Mouse (Mus musculus) macrophage (primary cell): ENCODE results near the gene Slc3a1. TPM values are rescaled to one million over a fixed set of nuclear protein-coding genes. Genes with fewer than 3 reads are reported as not detected.

Experiments used
- H3K27ac ChIP-seq: fragments of 350-480 bp; formaldehyde crosslinking; 2 replicates; pipeline ENCODE4 v1.9.0; 2021
- H3K36me3 ChIP-seq: fragments of 350-480 bp; formaldehyde crosslinking; 2 replicates; pipeline ENCODE4 v1.9.0; 2021; ENCODE audit errors: inconsistent target
- H3K4me3 ChIP-seq: fragments of 350-480 bp; formaldehyde crosslinking; 2 replicates; pipeline ENCODE4 v1.9.0; 2021; ENCODE audit errors: inconsistent target
- H3K79me2 ChIP-seq: fragments of 350-480 bp; formaldehyde crosslinking; 2 replicates; pipeline ENCODE4 v1.9.0; 2021; ENCODE audit errors: inconsistent target
- WGBS: methylation state at CpG from one replicate; pipeline ENCODE4 v1.1.7; 2026; ENCODE audit warnings: inconsistent platforms; ENCODE audit not compliant: missing documents; 5-methylcytosine and 5-hydroxymethylcytosine counted together
- polyA plus RNA-seq: library from polyadenylated mRNA; stranded (reverse); fragments of 250-400 nt; gene quantifications from 3 replicates; pipeline ENCODE4 v1.2.4, GENCODE M21; 2018; ENCODE audit warnings: inconsistent platforms

Slc3a1 gene
- polyA plus RNA-seq, 1 experiment from 2014 or later = not detected

GRCm38 (mm10) chr17:85023247-85024167 lies 4.7 kb upstream of the Slc3a1 start:
- Histone ChIP-seq H3K27ac (no peak overlapping the region), H3K4me3 (no peak overlapping the region), H3K36me3 (no peaks in the 10 kb centered on the region), H3K79me2 (no peaks in the 10 kb centered on the region)
- WGBS = 44% methylated on average over 17 of the region's 22 CpGs

- H3K27ac ChIP-seq = no peak overlapping the region
- WGBS = 93% methylated on average over 8 of the region's 8 CpGs
- H3K36me3 ChIP-seq = no peaks in the 10 kb centered on the region
- no peak overlapping the region for H3K4me3 ChIP-seq
- H3K79me2 ChIP-seq = no peaks in the 10 kb centered on the region
Observed at GRCm38 (mm10) chr17:85024237-85024636, 3.9 kb upstream of the Slc3a1 start.

GRCm38 (mm10) chr17:85025151-85025550 lies 3.0 kb upstream of the Slc3a1 start:
- H3K27ac ChIP-seq = no peak overlapping the region
- 97% methylated on average over 6 of the region's 6 CpGs for WGBS

GRCm38 (mm10) chr17:85026436-85026835 lies 1.7 kb upstream of the Slc3a1 start:
- H3K36me3 ChIP-seq = no peaks in the 10 kb centered on the region
- H3K27ac ChIP-seq = no peak overlapping the region
- no peak overlapping the region for H3K4me3 ChIP-seq
- WGBS = 89% methylated on average over 6 of the region's 6 CpGs
- no peaks in the 10 kb centered on the region for H3K79me2 ChIP-seq

More at GRCm38 (mm10) chr17:85025151-85025550, 3.0 kb upstream of the Slc3a1 start:
- H3K36me3 ChIP-seq = no peaks in the 10 kb centered on the region
- H3K4me3 ChIP-seq = no peak overlapping the region
- no peaks in the 10 kb centered on the region for H3K79me2 ChIP-seq

- WGBS = 92% methylated on average over 3 of the region's 3 CpGs
- Histone ChIP-seq H3K79me2 (no peaks in the 10 kb centered on the region), H3K27ac (no peak overlapping the region), H3K36me3 (no peaks in the 10 kb centered on the region), H3K4me3 (no peak overlapping the region)
Observed at GRCm38 (mm10) chr17:85027247-85027646, 929 bp upstream of the Slc3a1 start.

GRCm38 (mm10) chr17:85028797-85029196 lies 621 bp downstream of the Slc3a1 start:
- Histone ChIP-seq H3K4me3 (no peak overlapping the region), H3K36me3 (no peaks in the 10 kb centered on the region), H3K79me2 (no peaks in the 10 kb centered on the region), H3K27ac (no peak overlapping the region)
- WGBS = 94% methylated on average over 10 of the region's 10 CpGs

GRCm38 (mm10) chr17:85030651-85031050 lies 2.5 kb downstream of the Slc3a1 start:
- WGBS = 80% methylated on average over 5 of the region's 5 CpGs
- Histone ChIP-seq H3K79me2 (no peaks in the 10 kb centered on the region), H3K27ac (no peak overlapping the region), H3K4me3 (no peak overlapping the region), H3K36me3 (no peaks in the 10 kb centered on the region)

GRCm38 (mm10) chr17:85033087-85033486 lies 4.9 kb downstream of the Slc3a1 start:
- Histone ChIP-seq H3K79me2 (no peaks in the 10 kb centered on the region), H3K27ac (no peak overlapping the region), H3K36me3 (no peaks in the 10 kb centered on the region), H3K4me3 (no peak overlapping the region)
- 75% methylated on average over 3 of the region's 3 CpGs for WGBS

GRCm38 (mm10) chr17:85034068-85034467 lies 5.9 kb downstream of the Slc3a1 start:
- Histone ChIP-seq H3K36me3 (no peaks in the 10 kb centered on the region), H3K27ac (no peak overlapping the region), H3K4me3 (no peak overlapping the region), H3K79me2 (no peaks in the 10 kb centered on the region)
- 76% methylated on average over 11 of the region's 11 CpGs for whole genome bisulfite sequencing

GRCm38 (mm10) chr17:85037855-85038254 lies 9.7 kb downstream of the Slc3a1 start:
- Histone ChIP-seq H3K4me3 (no peak overlapping the region), H3K27ac (no peak overlapping the region), H3K79me2 (no peaks in the 10 kb centered on the region), H3K36me3 (no peaks in the 10 kb centered on the region)
- 98% methylated on average over 5 of the region's 5 CpGs for WGBS

GRCm38 (mm10) chr17:85038311-85038710 lies 10.1 kb downstream of the Slc3a1 start:
- Histone ChIP-seq H3K79me2 (no peaks in the 10 kb centered on the region), H3K4me3 (no peak overlapping the region), H3K36me3 (no peaks in the 10 kb centered on the region), H3K27ac (no peak overlapping the region)
- WGBS = 92% methylated on average over 4 of the region's 4 CpGs

GRCm38 (mm10) chr17:85038761-85039160 lies 10.6 kb downstream of the Slc3a1 start:
- Histone ChIP-seq H3K79me2 (no peaks in the 10 kb centered on the region), H3K4me3 (no peak overlapping the region), H3K27ac (no peak overlapping the region), H3K36me3 (no peaks in the 10 kb centered on the region)
- WGBS = 90% methylated on average over 5 of the region's 5 CpGs

- H3K27ac ChIP-seq = no peak overlapping the region
- WGBS = 91% methylated on average over 7 of the region's 7 CpGs
Observed at GRCm38 (mm10) chr17:85040913-85041312, 12.7 kb downstream of the Slc3a1 start.

GRCm38 (mm10) chr17:85042419-85042818 lies 14.2 kb downstream of the Slc3a1 start:
- no peak overlapping the region for H3K27ac ChIP-seq
- 96% methylated on average over 6 of the region's 6 CpGs for WGBS
- H3K4me3 ChIP-seq = no peak overlapping the region
- no peaks in the 10 kb centered on the region for H3K36me3 ChIP-seq
- no peaks in the 10 kb centered on the region for H3K79me2 ChIP-seq

More at GRCm38 (mm10) chr17:85040913-85041312, 12.7 kb downstream of the Slc3a1 start:
- no peak overlapping the region for H3K4me3 ChIP-seq
- H3K79me2 ChIP-seq = no peaks in the 10 kb centered on the region
- no peaks in the 10 kb centered on the region for H3K36me3 ChIP-seq

- Histone ChIP-seq H3K27ac (no peak overlapping the region), H3K79me2 (no peaks in the 10 kb centered on the region), H3K4me3 (no peak overlapping the region), H3K36me3 (no peaks in the 10 kb centered on the region)
- WGBS = 89% methylated on average over 6 of the region's 6 CpGs
Observed at GRCm38 (mm10) chr17:85043404-85043816, 15.2 kb downstream of the Slc3a1 start.
